Mouse (Mus musculus) bone marrow, adult 2 months (tissue): ENCODE data around the gene Dip2a.

ENCODE experiments used
- CTCF ChIP-seq: fragments of 200-500 bp; IDR thresholded peaks from 2 replicates; pipeline ENCODE4 v1.5.1; 2011; ENCODE audit warnings: low read length, control low read depth; ENCODE audit not compliant: control insufficient read depth, insufficient read depth
- POLR2A ChIP-seq: fragments of 200-500 bp; IDR thresholded peaks from 2 replicates; pipeline ENCODE4 v1.6.1; 2011; ENCODE audit warnings: low read depth, mild to moderate bottlenecking, control low read depth, low read length, borderline replicate concordance; ENCODE audit not compliant: control insufficient read depth

- TF ChIP-seq CTCF: no peak
- TF ChIP-seq POLR2A: no peak
These were observed 16.5 kb downstream of the Dip2a start for GRCm38 (mm10) chr10:76328574-76328973.
